Mouse (Mus musculus) T-helper 17 cell (primary cell): ENCODE results near the gene Esp24.
"Not testable (repeated sequence)": the region's sequence is repeated elsewhere in the genome, so short reads cannot be mapped to it uniquely, and the experiment has no call there.

Experiments used
- in situ Hi-C, 2 experiments: fragments of 300-600 bp; cut with MboI, MseI; formaldehyde crosslinking; loops; 1 replicate in 1 of 2; 2 replicates in 1 of 2; pipeline ENCODE4 v1.15.1; 2025; ENCODE audit warnings: high pct_unique_total_duplicates in 2 of 2

Gene Esp24

DNA sequence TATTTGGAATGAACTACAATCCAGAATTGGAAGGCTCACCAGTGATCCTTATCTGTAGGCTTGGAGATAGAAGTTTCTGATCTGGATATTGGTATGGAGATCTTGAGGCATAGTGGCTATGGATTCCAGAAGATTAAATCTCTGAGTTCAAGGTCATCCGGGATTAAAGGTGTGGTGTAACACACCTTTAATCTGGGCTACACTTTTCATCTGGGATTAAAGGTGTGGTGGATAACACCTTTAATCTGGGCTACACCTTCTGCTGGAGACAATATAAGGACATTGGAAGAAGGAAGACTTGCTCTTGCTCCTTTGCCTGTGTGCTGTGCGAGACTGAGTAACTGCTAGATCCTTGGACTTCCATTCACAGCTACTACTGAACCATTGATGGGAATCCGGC lies at the start of gene Esp24:
Gene Esp24 (plus strand): TSS at position 301 of the 400 bp plus-strand sequence.
- in situ Hi-C loops, result not testable (repeated sequence)

GRCm38 (mm10) chr17:39009846-39010245 lies 26.6 kb upstream of the Esp24 start:
- in situ Hi-C loops, result loop anchor here in 1 of 2 experiments (10.0 kb wide), 1 partner anchor 855 kb away; no protein-coding TSS in a partner anchor

GRCm38 (mm10) chr17:39010675-39011638 lies 25.5 kb upstream of the Esp24 start:
- in situ Hi-C loops, result no loop called here

GRCm38 (mm10) chr17:39017184-39017583 lies 19.3 kb upstream of the Esp24 start:
- in situ Hi-C loops, result no loop called here

DNA sequence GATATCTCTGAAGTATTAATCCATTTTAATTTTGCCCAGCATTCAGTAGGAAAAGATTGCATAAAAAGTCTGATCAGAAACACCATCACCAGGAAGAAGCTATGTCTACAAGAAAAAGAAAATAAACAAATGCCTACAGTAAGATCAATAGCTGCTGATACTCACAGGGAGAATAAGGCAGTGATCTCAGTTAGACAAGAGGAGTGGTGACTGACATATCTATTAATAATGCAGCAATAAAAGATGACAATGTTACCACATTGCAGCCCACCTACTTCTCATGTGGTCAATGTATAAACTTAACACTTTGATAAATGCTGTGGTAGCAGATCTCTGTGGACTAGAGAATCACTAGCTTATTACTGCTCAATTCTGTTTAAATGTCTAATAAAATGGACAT lies 6.7 kb downstream of the Esp24 start, which contains the start of gene Gm21903:
Gene Gm21903 (minus strand): TSS at position 101 of the 400 bp plus-strand sequence.
- in situ Hi-C loops, result no loop called here

DNA sequence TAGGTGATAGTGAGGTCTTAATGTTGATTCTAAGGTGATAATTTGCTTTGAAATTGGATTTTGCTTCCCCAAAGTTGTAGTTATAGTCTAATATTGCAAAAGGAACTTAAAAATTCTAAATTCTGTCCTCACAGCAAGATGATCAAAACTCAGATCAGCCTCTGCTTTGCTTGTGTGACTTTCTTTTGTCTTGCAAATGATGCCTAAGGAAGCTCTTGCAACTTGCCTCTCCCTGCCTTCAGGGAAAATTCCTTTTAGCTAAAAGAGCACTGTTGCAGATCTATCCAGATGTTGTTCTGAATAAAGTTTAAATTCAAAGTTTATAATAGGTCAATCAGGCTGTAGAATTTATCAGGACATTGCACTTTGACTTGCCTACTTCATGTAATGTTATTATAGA lies 27.1 kb downstream of the Esp24 start:
- in situ Hi-C loops, result no loop called here

DNA sequence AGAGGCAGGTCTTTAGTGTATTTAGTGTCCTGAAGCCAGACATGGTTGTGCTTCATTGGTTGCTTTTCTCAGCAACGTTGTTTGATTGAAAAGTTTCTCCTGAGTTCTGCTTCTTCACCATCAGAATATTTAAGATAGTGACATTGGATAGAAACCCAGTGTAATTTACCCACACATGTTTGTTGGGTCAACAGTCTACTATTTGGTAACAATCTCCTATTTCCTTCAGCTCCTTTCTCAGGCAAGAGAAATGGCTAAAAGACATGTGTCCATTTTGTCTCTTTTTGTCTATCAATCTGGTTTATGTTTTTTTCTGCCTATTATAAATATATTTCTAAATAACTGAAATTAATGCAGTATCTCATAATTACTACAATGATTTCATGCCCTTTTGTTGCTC lies 40.4 kb downstream of the Esp24 start, which contains the start of gene Esp23:
Gene Esp23 (minus strand): TSS at position 101 of the 400 bp plus-strand sequence.
- in situ Hi-C loops, result no loop called here
